Mouse (Mus musculus) midbrain, embryonic 10.5 days (tissue): ENCODE measurements around the gene Slc36a4. TPM values are rescaled to one million over a fixed set of nuclear protein-coding genes. Genes with fewer than 3 reads are reported as not detected.

Source experiments
- DNase-seq: peaks from one replicate; pipeline ENCODE4 v3.0.0-alpha.2; 2017; ENCODE audit warnings: low spot score
- H3K27ac ChIP-seq: fragments of 300-500 bp; sonication (generic); replicated peaks from 2 replicates; pipeline ENCODE4 v1.5.1; 2016; ENCODE audit warnings: mild to moderate bottlenecking
- H3K27me3 ChIP-seq: fragments of 300-500 bp; sonication (generic); 2 replicates; pipeline ENCODE4 v1.6.1; 2016; ENCODE audit warnings: low read depth, mild to moderate bottlenecking; ENCODE audit not compliant: poor library complexity, severe bottlenecking
- H3K36me3 ChIP-seq: fragments of 300-500 bp; sonication (generic); 2 replicates; pipeline ENCODE4 v1.6.1; 2016; ENCODE audit warnings: mild to moderate bottlenecking, moderate library complexity
- H3K4me1 ChIP-seq: fragments of 300-500 bp; sonication (generic); 2 replicates; pipeline ENCODE4 v1.6.1; 2016
- H3K4me3 ChIP-seq: fragments of 300-500 bp; sonication (generic); 2 replicates; pipeline ENCODE4 v1.5.1; 2016; ENCODE audit warnings: mild to moderate bottlenecking, moderate library complexity
- H3K9me3 ChIP-seq: fragments of 300-500 bp; sonication (generic); replicated peaks from 2 replicates; pipeline ENCODE4 v1.6.1; 2016; ENCODE audit warnings: mild to moderate bottlenecking
- WGBS: fragments of 180-500 bp; shearing (Covaris S2); methylation state at CpG from one replicate; pipeline ENCODE4 v1.1.7; 2016; 5-methylcytosine and 5-hydroxymethylcytosine counted together
- polyA plus RNA-seq: library from polyadenylated mRNA; unstranded; fragments of >200 nt; fragmentation: Nextera tagmentation; extraction: Ambion mirVana; gene quantifications from 2 replicates; pipeline ENCODE4 v1.2.1, GENCODE M21; 2016

Gene Slc36a4
- polyA plus RNA-seq, result 9.4 and 12.3 TPM in 2 replicates

- 0% methylated on average over 69 of the region's 75 CpGs for WGBS
- peak; percentile 80 for DNase-seq
Observed at GRCm38 (mm10) chr9:15709599-15710381, at the start of gene Slc36a4. Gene Slc36a4, plus strand, starts transcription at chr9:15709738.

DNA sequence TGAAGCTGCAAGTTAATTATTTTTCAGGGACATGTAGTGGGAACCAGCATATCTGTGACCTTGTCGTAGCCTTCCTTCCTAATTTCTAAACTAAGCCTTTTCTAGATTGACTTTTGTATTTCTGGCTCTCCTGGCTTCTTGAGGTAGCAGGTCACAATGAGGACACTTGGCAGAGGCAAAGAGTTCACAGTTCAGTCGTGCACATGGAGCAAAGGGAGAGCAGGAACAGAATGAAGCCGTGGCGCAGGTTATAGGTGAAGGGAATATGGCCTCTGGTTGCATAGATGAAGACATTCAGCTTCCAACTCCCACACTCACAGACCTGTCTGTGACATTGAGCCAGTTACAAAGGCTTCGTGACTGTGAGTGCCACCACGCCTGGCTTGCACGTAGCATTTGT, 44.9 kb upstream of the Slc36a4 start:
- no peaks in the 10 kb centered on the region for H3K27me3 ChIP-seq
- DNase-seq, result no peak
- no peak overlapping the region for H3K4me3 ChIP-seq
- 86% methylated on average over 7 of the region's 7 CpGs for WGBS
- no peaks in the 10 kb centered on the region for H3K36me3 ChIP-seq
- H3K4me1 ChIP-seq, result no peaks in the 10 kb centered on the region
- no peak overlapping the region for H3K27ac ChIP-seq
- H3K9me3 ChIP-seq, result no peaks in the 10 kb centered on the region

More at GRCm38 (mm10) chr9:15709599-15710381, at the start of gene Slc36a4:
- Histone ChIP-seq H3K27ac (peak within 1 kb of the TSS; percentile 94), H3K27me3 (peaks cover 13% of the 10 kb centered on the region), H3K4me3 (peak within 1 kb of the TSS; percentile 89), H3K4me1 (peaks cover 21% of the 10 kb centered on the region), H3K9me3 (no peaks in the 10 kb centered on the region), H3K36me3 (no peaks in the 10 kb centered on the region)

DNA sequence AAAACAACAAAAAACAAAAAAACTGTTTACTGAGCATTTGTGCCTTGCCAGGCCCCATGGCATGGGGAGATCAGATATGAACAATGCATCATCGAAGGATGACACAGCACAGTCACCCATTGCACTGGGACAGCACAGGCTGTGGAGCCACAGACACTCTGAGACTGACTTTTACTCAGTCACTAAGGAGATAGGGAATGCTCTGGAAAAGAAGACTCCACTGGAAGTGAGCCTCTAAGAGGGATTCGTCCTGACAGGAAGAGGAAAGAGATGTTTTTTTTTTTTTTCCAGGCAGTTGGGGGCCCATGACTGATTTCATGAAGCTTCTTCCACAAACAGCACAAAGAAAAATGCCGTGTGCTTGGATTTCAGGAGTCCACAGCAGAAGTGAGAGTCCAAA, 40.1 kb upstream of the Slc36a4 start:
- no peak for DNase-seq
- WGBS, result 74% methylated on average over 3 of the region's 3 CpGs
- H3K4me3 ChIP-seq, result no peak overlapping the region

DNA sequence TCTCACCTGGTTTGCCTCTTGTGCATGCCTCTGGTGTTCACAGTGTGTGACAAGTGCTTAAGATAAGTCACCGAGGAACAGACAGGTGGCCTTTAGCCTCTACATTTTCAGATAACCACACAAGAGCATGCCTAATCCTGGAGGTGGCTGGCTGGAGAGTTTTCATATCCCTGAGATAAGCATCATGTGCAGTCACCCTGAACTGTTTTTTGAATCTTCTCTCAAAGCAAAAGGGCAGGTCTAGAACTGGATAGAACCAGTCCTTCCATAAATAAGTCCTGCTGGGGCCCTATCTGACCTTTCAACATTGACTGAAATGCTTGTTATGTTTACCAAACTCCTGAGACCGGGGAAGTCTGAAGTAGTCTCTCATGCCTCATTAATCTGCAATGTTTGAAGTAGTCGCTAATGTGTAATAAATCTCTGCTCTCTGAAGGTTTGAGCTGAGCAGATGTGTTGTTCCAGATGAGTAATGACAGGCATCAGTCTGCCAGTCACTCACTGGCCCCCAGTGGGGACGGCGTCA, 39.5 kb upstream of the Slc36a4 start:
- WGBS, result 52% methylated on average over 5 of the region's 5 CpGs
- Histone ChIP-seq H3K36me3 (no peaks in the 10 kb centered on the region), H3K9me3 (no peaks in the 10 kb centered on the region), H3K4me1 (no peaks in the 10 kb centered on the region; the same call in 1 of the 2 replicates), H3K27me3 (no peaks in the 10 kb centered on the region), H3K4me3 (no peak overlapping the region), H3K27ac (no peak overlapping the region)
- DNase-seq, result no peak

More for the DNA sequence above, 40.1 kb upstream of the Slc36a4 start:
- no peaks in the 10 kb centered on the region; the same call in 1 of the 2 replicates for H3K4me1 ChIP-seq
- no peaks in the 10 kb centered on the region for H3K36me3 ChIP-seq
- H3K9me3 ChIP-seq, result no peaks in the 10 kb centered on the region
- H3K27ac ChIP-seq, result no peak overlapping the region
- H3K27me3 ChIP-seq, result no peaks in the 10 kb centered on the region

- DNase-seq, result no peak
- Histone ChIP-seq H3K4me3 (no peak overlapping the region), H3K9me3 (no peaks in the 10 kb centered on the region), H3K36me3 (no peaks in the 10 kb centered on the region), H3K27ac (no peak overlapping the region), H3K27me3 (no peaks in the 10 kb centered on the region), H3K4me1 (no peaks in the 10 kb centered on the region; the same call in 1 of the 2 replicates)
- 50% methylated on average over 1 of the region's 1 CpGs for WGBS
Observed at GRCm38 (mm10) chr9:15672251-15672650, 37.3 kb upstream of the Slc36a4 start.

- peak; percentile 64 for DNase-seq
- Histone ChIP-seq H3K27me3 (no peaks in the 10 kb centered on the region), H3K27ac (no peak overlapping the region), H3K9me3 (no peaks in the 10 kb centered on the region), H3K4me3 (no peak overlapping the region), H3K36me3 (no peaks in the 10 kb centered on the region), H3K4me1 (0 out of 2 replicates have a peak, but pooled peaks cover 3% of the 10 kb centered on the region)
- WGBS, result 63% methylated on average over 2 of the region's 2 CpGs
Observed at GRCm38 (mm10) chr9:15681855-15682466, 27.6 kb upstream of the Slc36a4 start.

DNA sequence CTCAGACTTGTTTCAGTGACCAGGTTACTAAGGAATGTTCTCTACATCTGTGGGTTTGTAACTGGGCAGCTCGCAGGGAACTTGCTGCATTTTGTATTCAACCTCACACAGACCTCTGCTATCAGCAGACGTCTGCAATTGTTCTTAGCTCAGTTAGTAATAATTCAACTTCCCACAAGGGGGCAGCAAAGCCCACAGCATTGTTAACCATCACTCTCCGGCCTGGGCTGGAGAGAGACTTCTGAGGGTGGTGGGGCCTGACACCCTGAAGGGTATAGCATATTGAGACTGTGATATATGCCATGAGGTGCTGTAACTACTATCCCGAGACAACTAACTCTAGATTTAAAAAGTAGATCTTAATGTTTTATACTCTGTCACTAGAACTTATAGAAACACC, 24.3 kb upstream of the Slc36a4 start:
- Histone ChIP-seq H3K27ac (no peak overlapping the region), H3K4me3 (no peak overlapping the region), H3K4me1 (0 out of 2 replicates have a peak, but pooled peaks cover 3% of the 10 kb centered on the region), H3K9me3 (no peaks in the 10 kb centered on the region), H3K27me3 (no peaks in the 10 kb centered on the region), H3K36me3 (no peaks in the 10 kb centered on the region)
- 21% methylated on average over 4 of the region's 4 CpGs for WGBS
- peak; percentile 74 for DNase-seq

DNA sequence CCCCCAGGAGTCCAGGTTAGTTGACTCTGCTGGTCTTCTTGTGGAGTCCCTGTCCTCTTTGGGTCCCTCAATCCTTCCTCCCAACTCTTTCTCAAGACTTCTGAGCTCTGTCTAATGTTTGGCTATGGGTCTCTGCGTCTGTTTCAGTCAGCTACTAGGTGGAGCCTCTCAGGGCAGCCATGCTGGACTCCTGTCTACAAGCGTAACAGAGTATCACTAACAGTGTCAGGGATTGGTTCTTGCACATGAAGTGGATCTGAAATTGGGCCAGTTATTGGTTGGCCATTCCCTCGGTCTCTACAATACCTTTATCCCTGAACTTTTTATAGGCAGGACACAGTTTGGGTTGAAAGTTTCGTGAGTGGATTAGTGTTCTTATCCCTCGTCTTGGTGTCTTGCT, 22.2 kb upstream of the Slc36a4 start:
- no peaks in the 10 kb centered on the region for H3K4me1 ChIP-seq
- DNase-seq, result no peak
- no peaks in the 10 kb centered on the region for H3K27me3 ChIP-seq
- H3K36me3 ChIP-seq, result no peaks in the 10 kb centered on the region
- H3K9me3 ChIP-seq, result no peaks in the 10 kb centered on the region
- H3K27ac ChIP-seq, result no peak overlapping the region
- H3K4me3 ChIP-seq, result no peak overlapping the region
- 91% methylated on average over 5 of the region's 5 CpGs for WGBS

- H3K36me3 ChIP-seq, result no peaks in the 10 kb centered on the region
- H3K27ac ChIP-seq, result no peak overlapping the region
- no peak for DNase-seq
- H3K4me3 ChIP-seq, result no peak overlapping the region
- H3K9me3 ChIP-seq, result no peaks in the 10 kb centered on the region
- 0 out of 2 replicates have a peak, but pooled peaks cover 3% of the 10 kb centered on the region for H3K4me1 ChIP-seq
- WGBS, result 86% methylated on average over 4 of the region's 4 CpGs
- H3K27me3 ChIP-seq, result no peaks in the 10 kb centered on the region
Observed at GRCm38 (mm10) chr9:15693847-15694246, 15.7 kb upstream of the Slc36a4 start.

GRCm38 (mm10) chr9:15694989-15695388, 14.5 kb upstream of the Slc36a4 start:
- 47% methylated on average over 5 of the region's 5 CpGs for WGBS
- Histone ChIP-seq H3K4me3 (no peak overlapping the region), H3K4me1 (0 out of 2 replicates have a peak, but pooled peaks cover 3% of the 10 kb centered on the region), H3K36me3 (no peaks in the 10 kb centered on the region), H3K27me3 (no peaks in the 10 kb centered on the region), H3K9me3 (no peaks in the 10 kb centered on the region), H3K27ac (no peak overlapping the region)
- peak; percentile 12 for DNase-seq

GRCm38 (mm10) chr9:15705706-15706105, 3.8 kb upstream of the Slc36a4 start:
- H3K4me3 ChIP-seq, result no peak overlapping the region
- 80% methylated on average over 10 of the region's 10 CpGs for WGBS

GRCm38 (mm10) chr9:15708979-15709598, 449 bp upstream of the Slc36a4 start:
- H3K27me3 ChIP-seq, result peaks cover 13% of the 10 kb centered on the region
- H3K27ac ChIP-seq, result peak overlapping the region; percentile 94
- 18% methylated on average over 14 of the region's 14 CpGs for WGBS
- peak overlapping the region; percentile 89 for H3K4me3 ChIP-seq
- H3K36me3 ChIP-seq, result no peaks in the 10 kb centered on the region
- H3K9me3 ChIP-seq, result no peaks in the 10 kb centered on the region
- H3K4me1 ChIP-seq, result peaks cover 21% of the 10 kb centered on the region
- no peak for DNase-seq

More at GRCm38 (mm10) chr9:15705706-15706105, 3.8 kb upstream of the Slc36a4 start:
- no peak for DNase-seq
- peaks cover 13% of the 10 kb centered on the region for H3K27me3 ChIP-seq
- no peaks in the 10 kb centered on the region for H3K9me3 ChIP-seq
- no peaks in the 10 kb centered on the region for H3K36me3 ChIP-seq
- peaks cover 18% of the 10 kb centered on the region for H3K4me1 ChIP-seq
- no peak overlapping the region for H3K27ac ChIP-seq
